Mouse (Mus musculus): Measurements from ENCODE around the gene Dync2h1.
"Not testable (repeated sequence)": the region's sequence is repeated elsewhere in the genome, so short reads cannot be mapped to it uniquely, and the experiment has no call there.

Gene Dync2h1

DNA sequence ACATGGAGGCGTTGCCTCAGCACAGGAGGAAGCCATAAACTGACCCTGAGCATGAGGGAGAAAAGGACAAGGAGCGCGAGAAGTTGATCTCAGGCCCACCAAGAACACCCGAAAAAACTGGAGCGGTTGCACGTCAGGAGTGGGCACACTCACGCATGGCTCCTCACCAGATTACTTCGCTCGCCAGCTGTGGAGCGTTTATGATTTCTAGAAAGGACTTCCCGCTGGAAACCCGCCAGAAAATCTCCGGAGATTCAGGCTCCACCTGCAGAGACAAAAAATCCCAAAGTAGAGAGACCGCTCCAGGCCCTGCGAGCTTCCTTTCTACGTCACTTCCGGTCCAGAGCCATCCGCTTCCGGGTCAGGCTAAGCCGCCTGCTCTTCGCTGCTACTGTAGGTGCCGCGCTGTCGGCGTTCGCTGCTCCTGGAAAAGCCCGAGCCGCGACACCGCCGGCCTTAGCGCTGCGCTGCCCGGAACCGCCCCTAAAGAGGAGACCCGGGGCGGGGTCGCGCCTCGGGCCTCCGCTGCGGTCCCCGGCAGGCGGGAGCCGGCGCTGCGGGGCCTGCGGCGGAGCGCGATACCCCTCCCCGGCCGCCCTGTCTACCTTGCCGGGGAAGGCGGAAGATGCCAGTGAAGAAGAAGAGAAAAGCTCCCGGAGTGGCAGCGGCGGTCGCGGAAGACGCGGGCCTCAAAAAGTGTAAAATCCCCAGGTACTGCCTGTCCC lies at the start of gene Dync2h1, which contains the start of gene Dcun1d5:
TSS of gene Dync2h1 (minus strand) at position 275 of the 725 bp plus-strand sequence.
TSS of gene Dcun1d5 (plus strand) at position 349 of the 725 bp plus-strand sequence.
- CTCF ChIA-PET: interaction anchor here (0.7 kb wide), 1 partner anchor 30 kb away, joined by 3 read pairs; no protein-coding TSS in a partner anchor

DNA sequence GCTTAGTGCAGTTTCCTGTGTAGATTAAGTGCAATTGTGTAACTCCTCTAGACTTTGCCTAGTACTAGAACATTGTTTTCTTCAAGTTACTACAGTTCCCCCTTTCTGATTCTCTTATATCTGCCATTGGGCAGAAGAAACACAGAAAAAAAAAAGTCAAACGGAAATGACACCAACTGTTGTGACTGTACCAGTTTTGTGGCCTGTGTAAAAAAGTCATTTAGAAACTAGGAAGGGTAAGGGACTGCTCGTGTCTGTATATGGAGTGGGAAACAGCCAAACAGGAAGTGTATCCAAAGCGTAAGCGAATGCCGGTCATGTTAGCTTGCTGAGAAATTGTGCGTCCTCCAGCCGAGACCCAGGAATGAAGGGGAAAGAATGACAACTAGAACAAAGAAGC lies 37.2 kb upstream of the Dync2h1 start:
- CTCF ChIA-PET: interaction anchor here (0.7 kb wide), 1 partner anchor 44 kb away, joined by 3 read pairs; no protein-coding TSS in a partner anchor

DNA sequence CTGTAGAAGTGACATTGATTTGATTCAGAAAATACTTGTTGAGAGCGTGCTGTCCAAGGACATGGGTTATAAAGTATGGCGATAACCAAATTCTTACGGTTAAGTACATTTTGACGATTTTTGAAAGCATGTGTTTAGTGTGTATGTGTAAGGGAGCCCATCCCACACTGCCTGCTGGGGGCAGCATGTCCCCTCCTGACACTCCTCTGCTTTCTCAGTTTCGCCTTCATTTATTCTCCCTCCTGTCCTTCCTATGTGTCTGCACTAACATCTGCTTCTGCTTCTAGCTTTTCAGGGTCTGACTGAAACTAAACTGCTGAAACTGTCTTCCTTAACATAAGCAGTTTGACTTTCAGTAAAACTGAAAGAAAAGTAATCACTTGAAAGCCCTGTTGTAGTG lies 36.8 kb upstream of the Dync2h1 start:
- CTCF ChIA-PET: interaction anchor here (0.7 kb wide), 1 partner anchor 44 kb away, joined by 3 read pairs; no protein-coding TSS in a partner anchor

- CTCF ChIA-PET: interaction anchor here (0.7 to 1.0 kb wide), 2 partner anchors 115 to 379 kb away, joined by 4 read pairs; no protein-coding TSS in a partner anchor
These were observed 32.0 kb upstream of the Dync2h1 start for GRCm38 (mm10) chr9:7216240-7216639.

DNA sequence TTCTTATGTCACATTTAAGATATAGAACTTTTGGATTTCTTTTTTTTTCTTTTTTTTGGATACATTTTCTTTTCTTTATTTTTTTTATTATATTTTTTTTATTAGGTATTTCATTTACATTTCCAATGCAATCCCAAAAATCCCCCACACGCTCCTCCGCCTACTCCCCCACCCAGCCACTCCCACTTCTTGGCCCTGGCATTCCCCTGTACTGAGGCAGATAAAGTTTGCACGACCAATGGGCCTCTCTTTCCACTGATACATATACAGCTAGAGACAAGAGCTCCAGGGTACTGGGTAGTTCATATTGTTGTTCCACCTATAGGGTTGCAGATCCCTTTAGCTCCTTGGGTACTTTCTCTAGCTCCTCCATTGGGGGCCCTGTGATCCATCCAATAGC lies 6.4 kb upstream of the Dync2h1 start:
- CTCF ChIA-PET: not testable (repeated sequence)

GRCm38 (mm10) chr9:7184897-7185291 lies 648 bp upstream of the Dync2h1 start:
- CTCF ChIA-PET: interaction anchor here (0.7 kb wide), 1 partner anchor 30 kb away, joined by 3 read pairs; no protein-coding TSS in a partner anchor

DNA sequence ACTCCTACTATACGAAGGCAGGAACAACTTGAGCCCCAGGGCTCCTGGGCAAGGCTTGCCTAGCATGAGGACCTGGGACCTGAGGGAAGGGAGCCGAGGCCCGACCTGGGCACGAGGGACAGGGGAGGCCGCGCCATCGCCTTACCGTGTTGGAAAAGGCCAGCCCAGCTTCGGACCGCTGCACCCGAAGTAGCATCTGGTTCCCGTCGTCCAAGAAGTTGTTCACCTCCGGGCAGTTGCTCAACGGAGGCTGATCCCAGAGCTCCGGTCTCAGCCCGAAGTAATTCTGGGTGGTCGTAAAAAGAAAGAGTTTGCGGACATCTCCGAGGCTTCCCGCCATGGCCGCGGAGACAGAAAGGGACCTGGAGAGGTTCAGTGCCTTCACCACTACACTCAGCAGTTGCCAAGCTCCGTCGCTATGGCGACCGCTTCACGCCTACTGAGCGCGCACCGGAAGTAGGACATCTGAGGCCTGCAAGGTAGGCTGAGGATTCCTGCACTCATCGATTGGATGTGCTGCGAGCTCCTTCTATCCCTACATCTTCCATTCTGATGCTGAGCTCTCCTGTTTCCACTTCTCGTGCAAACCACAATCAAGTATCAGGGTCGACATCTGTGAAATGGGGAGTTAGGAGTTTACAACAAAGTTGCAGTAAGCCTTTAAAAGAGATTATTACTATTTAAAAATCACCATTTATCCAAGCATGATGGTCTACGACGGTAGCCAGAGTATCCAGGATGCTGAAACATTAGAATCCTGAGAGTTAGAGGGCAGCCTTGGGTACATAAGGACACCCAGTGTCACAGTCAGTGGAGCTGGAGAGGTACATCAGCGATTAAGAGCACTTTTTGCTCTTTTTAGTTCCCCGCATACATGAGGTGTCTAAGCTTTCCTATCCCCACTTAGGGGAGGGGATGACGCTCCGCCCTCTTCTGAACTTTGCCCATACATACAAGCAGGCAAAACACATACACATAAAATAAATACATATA lies 7.3 kb downstream of the Dync2h1 start:
- CTCF ChIA-PET: interaction anchor here (0.5 kb wide), 1 partner anchor 44 kb away, joined by 3 read pairs; no protein-coding TSS in a partner anchor

- CTCF ChIA-PET: no interaction called here
These were observed 10.5 kb downstream of the Dync2h1 start for GRCm38 (mm10) chr9:7173756-7174155.

DNA sequence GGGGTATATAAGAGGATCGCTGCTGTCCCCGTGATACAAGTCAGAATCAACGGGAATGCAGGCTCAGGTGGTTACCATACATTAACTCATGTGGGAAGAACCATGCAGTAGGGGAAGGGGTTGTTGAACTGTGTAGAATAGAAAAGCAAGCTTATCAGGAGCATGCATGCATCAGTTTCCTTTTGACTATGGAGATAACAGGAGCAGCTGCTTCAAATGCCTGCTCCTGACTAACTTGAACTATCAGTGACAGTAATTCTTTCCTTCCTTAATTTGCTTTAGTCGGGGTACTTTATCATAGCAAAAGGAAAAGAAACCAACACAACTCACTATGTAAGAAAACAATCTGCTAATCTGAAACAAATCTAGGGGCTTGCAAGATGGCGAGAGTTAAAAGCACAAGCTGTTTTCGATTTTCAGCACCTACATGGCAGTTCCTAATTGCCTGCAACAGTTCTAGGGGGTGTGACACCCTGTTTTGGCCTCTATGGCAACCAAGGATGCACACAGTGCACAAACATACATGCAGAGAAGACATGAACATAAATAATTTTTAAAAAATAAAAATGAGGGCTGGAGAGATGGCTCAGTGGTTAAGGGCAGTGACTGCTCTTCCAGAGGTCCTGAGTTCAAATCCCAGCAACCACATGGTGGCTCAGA lies 16.8 kb downstream of the Dync2h1 start:
- CTCF ChIA-PET: no interaction called here

- CTCF ChIA-PET: no interaction called here
These were observed 23.6 kb downstream of the Dync2h1 start for GRCm38 (mm10) chr9:7160688-7161087.

- CTCF ChIA-PET: no interaction called here
These were observed 24.5 kb downstream of the Dync2h1 start for GRCm38 (mm10) chr9:7159718-7160117.

DNA sequence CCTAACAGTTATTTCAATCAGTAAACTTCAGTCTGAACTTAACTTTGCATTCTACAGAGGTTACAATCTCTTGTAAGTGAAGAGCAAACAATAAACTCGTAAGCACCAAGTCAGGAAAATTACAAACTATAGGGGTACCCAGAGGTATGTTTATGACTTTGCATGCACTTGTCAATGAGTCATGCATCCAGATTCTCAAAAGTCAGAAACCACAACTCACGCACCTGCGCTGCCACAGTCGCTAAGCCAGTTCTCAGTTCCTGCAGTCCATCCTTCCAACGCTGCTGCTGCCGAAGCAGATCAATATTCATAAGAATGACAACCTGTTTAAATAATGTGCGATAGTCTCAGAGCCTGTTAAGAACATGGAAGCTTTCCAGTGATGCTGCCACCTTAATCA lies 25.6 kb downstream of the Dync2h1 start:
- CTCF ChIA-PET: no interaction called here

DNA sequence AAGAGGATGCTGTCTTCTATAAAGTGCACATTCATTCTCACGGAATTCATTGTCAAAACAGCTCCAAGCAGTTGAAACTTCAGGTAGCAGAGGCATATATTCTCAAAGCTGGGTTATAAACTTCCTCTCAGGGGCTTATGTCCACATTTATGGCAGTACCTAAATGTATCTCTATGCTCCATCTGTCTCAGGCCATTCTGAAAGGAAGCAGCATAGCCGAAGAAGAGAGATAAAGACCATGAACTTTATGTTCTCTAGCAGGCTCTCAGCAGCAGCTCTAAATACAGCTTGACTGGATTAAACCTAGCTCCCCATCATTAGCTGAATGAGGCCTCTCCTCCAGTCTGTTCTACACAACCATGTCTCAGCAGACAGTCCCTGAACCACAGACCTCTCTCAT lies 29.9 kb downstream of the Dync2h1 start:
- CTCF ChIA-PET: no interaction called here

DNA sequence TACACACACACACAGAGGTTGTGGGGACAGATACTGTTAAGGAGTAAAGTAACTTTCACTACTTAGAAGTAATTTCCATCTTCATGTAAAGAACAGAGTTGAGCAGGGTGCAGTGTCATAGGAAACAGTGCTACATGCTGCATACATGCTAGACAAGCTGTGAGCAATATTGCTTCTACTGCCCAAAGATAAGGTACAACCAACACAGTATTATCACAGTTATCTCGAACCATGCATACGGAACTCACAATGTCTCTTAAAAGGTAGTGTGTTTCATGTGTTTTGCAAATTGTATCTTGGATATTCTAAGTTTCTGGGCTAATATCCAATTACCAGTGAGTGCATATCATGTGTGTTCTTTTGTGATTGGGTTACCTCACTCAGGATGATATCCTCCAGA lies 61.4 kb downstream of the Dync2h1 start:
- CTCF ChIA-PET: no interaction called here

- CTCF ChIA-PET: no interaction called here
These were observed 74.1 kb downstream of the Dync2h1 start for GRCm38 (mm10) chr9:7110166-7110565.

DNA sequence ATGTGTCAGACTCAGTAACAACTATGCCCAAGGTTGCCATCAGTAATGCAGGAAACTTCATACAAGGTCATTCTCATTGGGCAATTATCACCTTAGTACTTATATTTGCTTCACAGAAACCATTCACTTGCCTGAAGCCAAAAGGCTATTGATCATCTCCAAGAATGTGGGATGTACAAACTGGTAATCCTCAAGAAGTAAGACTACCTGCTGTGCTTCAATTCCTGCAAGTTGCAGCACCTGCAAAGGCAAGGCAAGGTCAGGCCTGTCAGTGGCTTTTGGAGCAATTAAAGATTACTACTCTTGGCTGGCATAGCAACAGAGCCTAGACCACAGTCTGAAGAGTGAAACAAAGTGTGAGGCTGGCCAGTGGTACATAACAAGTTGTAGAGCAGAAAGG lies 82.9 kb downstream of the Dync2h1 start:
- CTCF ChIA-PET: no interaction called here

GRCm38 (mm10) chr9:7074625-7075024 lies 109.6 kb downstream of the Dync2h1 start:
- CTCF ChIA-PET: no interaction called here

- CTCF ChIA-PET: no interaction called here
These were observed 113.4 kb downstream of the Dync2h1 start for GRCm38 (mm10) chr9:7070846-7071245.

DNA sequence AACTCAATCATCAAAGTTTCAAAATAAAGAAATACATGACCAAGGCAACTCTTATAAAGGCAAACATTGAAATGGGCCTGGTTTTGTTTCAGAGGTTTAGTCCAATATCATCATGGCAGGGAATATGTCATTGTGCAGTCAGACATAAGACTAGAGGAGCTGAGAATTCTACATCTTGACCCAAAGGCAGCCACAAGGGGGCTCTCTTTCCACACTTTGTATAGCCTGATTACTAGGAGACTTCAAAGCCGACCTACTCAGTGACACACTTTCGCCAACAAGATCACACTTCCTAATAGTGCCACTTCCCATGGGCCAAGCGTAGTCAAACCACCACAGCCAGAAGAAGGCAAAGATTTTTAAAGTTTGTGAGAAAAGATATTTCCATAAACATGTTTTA lies 133.7 kb downstream of the Dync2h1 start:
- CTCF ChIA-PET: no interaction called here

DNA sequence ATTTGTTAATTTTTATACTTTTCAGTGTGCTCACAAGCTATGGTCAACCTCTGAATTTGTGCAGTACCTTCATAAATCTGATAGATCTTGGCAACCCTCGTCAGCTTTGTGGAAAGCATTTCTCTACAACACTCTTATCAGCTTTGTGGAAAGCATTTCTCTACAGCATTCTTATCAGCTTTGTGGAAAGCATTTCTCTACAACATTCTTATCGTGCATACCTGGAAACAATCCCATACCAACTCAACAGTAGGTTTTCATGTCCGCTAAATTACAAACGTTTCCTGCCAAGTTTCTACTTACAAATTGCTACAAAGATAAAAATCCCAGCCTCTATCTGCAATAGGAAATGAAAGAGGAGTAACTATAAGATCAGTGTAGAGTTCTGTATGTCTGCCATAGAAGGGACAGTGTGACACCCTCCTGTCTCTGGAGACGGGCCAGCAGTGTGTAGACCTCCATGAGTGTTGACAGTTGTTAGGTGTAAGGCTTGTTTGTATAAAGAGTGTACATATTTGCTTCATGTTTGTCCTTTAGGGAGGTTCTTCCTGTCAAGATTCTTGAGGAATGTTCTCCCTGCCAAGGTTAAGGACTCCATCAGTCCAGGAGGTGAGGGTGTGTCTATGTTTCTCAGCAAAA lies 141.5 kb downstream of the Dync2h1 start:
- CTCF ChIA-PET: no interaction called here

- CTCF ChIA-PET: no interaction called here
These were observed 143.0 kb downstream of the Dync2h1 start for GRCm38 (mm10) chr9:7041231-7041630.
